Mouse (Mus musculus): ENCODE results near the gene Cdk9. TPM values are rescaled to one million over a fixed set of nuclear protein-coding genes. Genes with fewer than 3 reads are reported as not detected.

Cdk9 gene
- polyA plus RNA-seq, 1 experiment, result 109 TPM

GRCm38 (mm10) chr2:32750199-32750598 is 37.3 kb upstream of the Cdk9 start:
- H3K9ac ChIP-seq (ENCODE audit: low read depth, poor library complexity, severe bottlenecking), result no peak overlapping the region
- no peaks in the 10 kb centered on the region for H3K27me3 ChIP-seq (ENCODE audit: control insufficient read depth, insufficient read depth, low read length, poor library complexity, severe bottlenecking)
- no peaks in the 10 kb centered on the region for H3K4me1 ChIP-seq (ENCODE audit: control insufficient read depth, insufficient read depth, low read length)
- no peaks in the 10 kb centered on the region for H3K36me3 ChIP-seq (ENCODE audit: control insufficient read depth, insufficient read depth, low read length, poor library complexity, severe bottlenecking)
- no peaks in the 10 kb centered on the region for H3K9me3 ChIP-seq (replicated peaks; ENCODE audit: control insufficient read depth, insufficient read depth, low read length, poor library complexity, severe bottlenecking)
- H3K27ac ChIP-seq (ENCODE audit: insufficient read depth, low read length), result no peak overlapping the region
- no peak for TF ChIP-seq CTCF (IDR thresholded peaks at IDR 0.05; ENCODE audit: low read depth, low read length)
- no peak for TF ChIP-seq POLR2A (IDR thresholded peaks at IDR 0.05; ENCODE audit: insufficient read depth, low read length)
- no peak for TF ChIP-seq EP300 (IDR thresholded peaks at IDR 0.05; ENCODE audit: insufficient read depth, low read depth, low read length)
- H3K4me3 ChIP-seq (ENCODE audit: low read depth, low read length), result no peak overlapping the region

- Histone ChIP-seq H3K27me3 (ENCODE audit: control insufficient read depth, insufficient read depth, low read length, poor library complexity, severe bottlenecking) (no peaks in the 10 kb centered on the region), H3K4me3 (ENCODE audit: low read depth, low read length) (no peak overlapping the region), H3K9me3 (replicated peaks; ENCODE audit: control insufficient read depth, insufficient read depth, low read length, poor library complexity, severe bottlenecking) (no peaks in the 10 kb centered on the region), H3K9ac (ENCODE audit: low read depth, poor library complexity, severe bottlenecking) (no peak overlapping the region), H3K27ac (ENCODE audit: insufficient read depth, low read length) (no peak overlapping the region), H3K36me3 (ENCODE audit: control insufficient read depth, insufficient read depth, low read length, poor library complexity, severe bottlenecking) (no peaks in the 10 kb centered on the region), H3K4me1 (ENCODE audit: control insufficient read depth, insufficient read depth, low read length) (no peaks in the 10 kb centered on the region)
- TF ChIP-seq POLR2A (IDR thresholded peaks at IDR 0.05; ENCODE audit: insufficient read depth, low read length) (no peak), EP300 (IDR thresholded peaks at IDR 0.05; ENCODE audit: insufficient read depth, low read depth, low read length) (no peak), CTCF (IDR thresholded peaks at IDR 0.05; ENCODE audit: low read depth, low read length) (no peak)
These were observed 36.2 kb upstream of the Cdk9 start for GRCm38 (mm10) chr2:32749082-32749481.

- Histone ChIP-seq H3K9ac (ENCODE audit: low read depth, poor library complexity, severe bottlenecking) (no peak overlapping the region), H3K27ac (ENCODE audit: insufficient read depth, low read length) (no peak overlapping the region), H3K4me3 (ENCODE audit: low read depth, low read length) (no peak overlapping the region), H3K4me1 (ENCODE audit: control insufficient read depth, insufficient read depth, low read length) (no peaks in the 10 kb centered on the region), H3K36me3 (ENCODE audit: control insufficient read depth, insufficient read depth, low read length, poor library complexity, severe bottlenecking) (no peaks in the 10 kb centered on the region), H3K9me3 (replicated peaks; ENCODE audit: control insufficient read depth, insufficient read depth, low read length, poor library complexity, severe bottlenecking) (no peaks in the 10 kb centered on the region), H3K27me3 (ENCODE audit: control insufficient read depth, insufficient read depth, low read length, poor library complexity, severe bottlenecking) (no peaks in the 10 kb centered on the region)
- no peak for TF ChIP-seq CTCF (IDR thresholded peaks at IDR 0.05; ENCODE audit: low read depth, low read length)
- TF ChIP-seq POLR2A (IDR thresholded peaks at IDR 0.05; ENCODE audit: insufficient read depth, low read length), result no peak
- no peak for TF ChIP-seq EP300 (IDR thresholded peaks at IDR 0.05; ENCODE audit: insufficient read depth, low read depth, low read length)
These were observed 31.6 kb upstream of the Cdk9 start for GRCm38 (mm10) chr2:32744272-32744982.

GRCm38 (mm10) chr2:32742173-32742531 is 29.3 kb upstream of the Cdk9 start:
- Histone ChIP-seq H3K4me3 (ENCODE audit: low read depth, low read length) (peak overlapping the region; percentile 57), H3K4me1 (ENCODE audit: control insufficient read depth, insufficient read depth, low read length) (no peaks in the 10 kb centered on the region), H3K36me3 (ENCODE audit: control insufficient read depth, insufficient read depth, low read length, poor library complexity, severe bottlenecking) (no peaks in the 10 kb centered on the region), H3K9ac (ENCODE audit: low read depth, poor library complexity, severe bottlenecking) (no peak overlapping the region), H3K27ac (ENCODE audit: insufficient read depth, low read length) (no peak overlapping the region), H3K9me3 (replicated peaks; ENCODE audit: control insufficient read depth, insufficient read depth, low read length, poor library complexity, severe bottlenecking) (no peaks in the 10 kb centered on the region), H3K27me3 (ENCODE audit: control insufficient read depth, insufficient read depth, low read length, poor library complexity, severe bottlenecking) (no peaks in the 10 kb centered on the region)
- no peak for TF ChIP-seq CTCF (IDR thresholded peaks at IDR 0.05; ENCODE audit: low read depth, low read length)
- TF ChIP-seq EP300 (IDR thresholded peaks at IDR 0.05; ENCODE audit: insufficient read depth, low read depth, low read length), result no peak
- no peak for TF ChIP-seq POLR2A (IDR thresholded peaks at IDR 0.05; ENCODE audit: insufficient read depth, low read length)

- Histone ChIP-seq H3K27ac (ENCODE audit: insufficient read depth, low read length) (no peak overlapping the region), H3K9ac (ENCODE audit: low read depth, poor library complexity, severe bottlenecking) (peak overlapping the region; percentile 27), H3K4me1 (ENCODE audit: control insufficient read depth, insufficient read depth, low read length) (no peaks in the 10 kb centered on the region), H3K27me3 (ENCODE audit: control insufficient read depth, insufficient read depth, low read length, poor library complexity, severe bottlenecking) (no peaks in the 10 kb centered on the region), H3K4me3 (ENCODE audit: low read depth, low read length) (peak overlapping the region; percentile 57), H3K36me3 (ENCODE audit: control insufficient read depth, insufficient read depth, low read length, poor library complexity, severe bottlenecking) (no peaks in the 10 kb centered on the region), H3K9me3 (replicated peaks; ENCODE audit: control insufficient read depth, insufficient read depth, low read length, poor library complexity, severe bottlenecking) (no peaks in the 10 kb centered on the region)
- no peak for TF ChIP-seq POLR2A (IDR thresholded peaks at IDR 0.05; ENCODE audit: insufficient read depth, low read length)
- no peak for TF ChIP-seq CTCF (IDR thresholded peaks at IDR 0.05; ENCODE audit: low read depth, low read length)
- TF ChIP-seq EP300 (IDR thresholded peaks at IDR 0.05; ENCODE audit: insufficient read depth, low read depth, low read length), result no peak
These were observed 28.6 kb upstream of the Cdk9 start for GRCm38 (mm10) chr2:32741273-32742172.

- TF ChIP-seq CTCF (IDR thresholded peaks at IDR 0.05; ENCODE audit: low read depth, low read length), result no peak
- TF ChIP-seq EP300 (IDR thresholded peaks at IDR 0.05; ENCODE audit: insufficient read depth, low read depth, low read length), result no peak
- no peak for TF ChIP-seq POLR2A (IDR thresholded peaks at IDR 0.05; ENCODE audit: insufficient read depth, low read length)
- H3K4me1 ChIP-seq (ENCODE audit: control insufficient read depth, insufficient read depth, low read length), result no peaks in the 10 kb centered on the region
- peak within 1 kb of the TSS; percentile 57 for H3K4me3 ChIP-seq (ENCODE audit: low read depth, low read length)
- no peak within 1 kb of the TSS for H3K27ac ChIP-seq (ENCODE audit: insufficient read depth, low read length)
- H3K9ac ChIP-seq (ENCODE audit: low read depth, poor library complexity, severe bottlenecking), result peak within 1 kb of the TSS; percentile 27
- H3K9me3 ChIP-seq (replicated peaks; ENCODE audit: control insufficient read depth, insufficient read depth, low read length, poor library complexity, severe bottlenecking), result no peaks in the 10 kb centered on the region
- H3K27me3 ChIP-seq (ENCODE audit: control insufficient read depth, insufficient read depth, low read length, poor library complexity, severe bottlenecking), result no peaks in the 10 kb centered on the region
- H3K36me3 ChIP-seq (ENCODE audit: control insufficient read depth, insufficient read depth, low read length, poor library complexity, severe bottlenecking), result no peaks in the 10 kb centered on the region
These were observed 28.0 kb upstream of the Cdk9 start, which contains the start of gene 6330409D20Rik for GRCm38 (mm10) chr2:32740916-32741272. 6330409D20Rik (minus strand) TSS chr2:32741016.

Measured in ES-Bruce4 (cell line).